In the genomic region with DNA sequence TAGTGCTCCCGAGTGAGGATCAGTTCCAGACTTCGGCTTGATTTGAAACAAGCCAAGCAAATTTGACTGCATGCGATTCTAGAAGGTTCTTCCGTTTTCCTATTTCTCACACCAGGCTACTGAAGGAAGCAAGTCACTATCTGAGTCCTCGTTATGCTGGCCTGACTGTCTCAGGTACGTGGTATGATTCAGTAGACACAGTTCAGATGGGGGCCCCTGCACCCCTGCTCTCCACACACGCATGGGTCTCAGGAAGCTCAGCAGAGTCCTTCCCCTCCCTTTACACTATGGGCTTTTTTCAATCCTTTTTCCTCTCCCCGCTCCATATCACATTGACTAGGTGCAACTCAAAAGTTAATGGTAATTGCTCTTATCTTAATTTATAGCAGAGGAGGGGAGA, we compare ENCODE assay signal across 28 mouse cellular contexts.
DNase-seq lines count a peak whose midpoint lies in the region; ATAC-seq lines count a peak whose summit lies in the region.
"Had no signal": no experiment of that assay in that cellular context is flagged by ENCODE, and none has a peak within 500 bp of the region (broad histone marks: within the 10 kb centered on the region; RNA-seq: fewer than 3 reads in every experiment).

No protein-coding gene starts in this region.

- 55% methylated on average over 8 of the region's 8 CpGs for WGBS in embryonic facial prominence, embryonic 13.5 days
- 87% methylated on average over 8 of the region's 8 CpGs for WGBS in embryonic facial prominence, embryonic 10.5 days
- 67% methylated on average over 8 of the region's 8 CpGs for WGBS in heart, embryonic 12.5 days
- 65% methylated on average over 8 of the region's 8 CpGs for WGBS in midbrain, embryonic 16.5 days
- 65% methylated on average over 8 of the region's 8 CpGs for WGBS in midbrain, embryonic 14.5 days

- DNase-seq in embryonic facial prominence, embryonic 10.5 days (ENCODE audit: low spot score): no peak
- DNase-seq in heart, adult 11 months: peak; percentile 72
- no peak for DNase-seq in midbrain, embryonic 14.5 days
- no peak for DNase-seq in testis, postnatal 14 days (ENCODE audit: low spot score)
- DNase-seq in thymus, postnatal 4 days: no peak
- DNase-seq: adrenal gland, adult 8-10 months; cerebellum, adult 2 months; cerebellum, postnatal 14 days; gastrocnemius, postnatal 25 days; heart, adult 18-20 months; heart, postnatal 4 days; kidney, adult 18-20 months; kidney, postnatal 36 days; layer of hippocampus, postnatal 36 days; left cerebral cortex, postnatal 4 days; liver, postnatal 0 days; lung, postnatal 36 days; spleen, adult 18-20 months; thymus, adult 18-20 months; thymus, postnatal 25 days had no signal

- H3K27ac ChIP-seq in embryonic facial prominence, embryonic 13.5 days: peak overlapping the region; percentile 64
- H3K27ac ChIP-seq in embryonic facial prominence, embryonic 10.5 days (replicated peaks): no peak overlapping the region
- H3K27ac ChIP-seq in heart, embryonic 12.5 days (ENCODE audit: poor library complexity, severe bottlenecking): no peak overlapping the region
- peak overlapping the region; percentile 23 for H3K27ac ChIP-seq in midbrain, embryonic 16.5 days (ENCODE audit: low read length)
- no peak overlapping the region for H3K27ac ChIP-seq in midbrain, embryonic 14.5 days (replicated peaks; ENCODE audit: low read depth, low read length)
- H3K27ac ChIP-seq: hindbrain, embryonic 14.5 days; liver, embryonic 12.5 days had no signal

- H3K4me1 ChIP-seq in embryonic facial prominence, embryonic 13.5 days: peaks cover 22% of the 10 kb centered on the region
- peaks cover 6% of the 10 kb centered on the region for H3K4me1 ChIP-seq in embryonic facial prominence, embryonic 10.5 days
- H3K4me1 ChIP-seq in heart, embryonic 12.5 days (replicated peaks): peaks cover 10% of the 10 kb centered on the region; the same call in 1 of the 2 replicates
- H3K4me1 ChIP-seq in midbrain, embryonic 16.5 days (ENCODE audit: control insufficient read depth, insufficient read depth, low read length): peaks cover 7% of the 10 kb centered on the region
- peaks cover 3% of the 10 kb centered on the region; the same call in 1 of the 2 replicates for H3K4me1 ChIP-seq in midbrain, embryonic 14.5 days (ENCODE audit: control insufficient read depth, insufficient read depth, low read length)
- H3K4me1 ChIP-seq: liver, embryonic 12.5 days had no signal

- H3K4me3 ChIP-seq in embryonic facial prominence, embryonic 13.5 days: no peak overlapping the region
- no peak overlapping the region for H3K4me3 ChIP-seq in embryonic facial prominence, embryonic 10.5 days
- no peak overlapping the region for H3K4me3 ChIP-seq in heart, embryonic 12.5 days
- no peak overlapping the region for H3K4me3 ChIP-seq in midbrain, embryonic 16.5 days (ENCODE audit: low read depth, low read length)
- no peak overlapping the region for H3K4me3 ChIP-seq in midbrain, embryonic 14.5 days (replicated peaks; ENCODE audit: low read depth, low read length)
- H3K4me3 ChIP-seq: liver, embryonic 12.5 days had no signal

- ATAC-seq in embryonic facial prominence, embryonic 13.5 days (ENCODE audit: insufficient number of reproducible peaks, insufficient read depth, low FRiP score, low TSS enrichment, low read depth): no peak
- ATAC-seq in heart, embryonic 12.5 days (ENCODE audit: insufficient number of reproducible peaks, low FRiP score): no peak
- peak; percentile 46; the same call in 1 of the 2 replicates for ATAC-seq in midbrain, embryonic 16.5 days
- ATAC-seq in midbrain, embryonic 14.5 days (ENCODE audit: low FRiP score, low TSS enrichment): no peak
- ATAC-seq: inflammation-experienced regulatory T-cells, adult 6 months; liver, embryonic 12.5 days; liver, postnatal 0 days had no signal

- no peaks in the 10 kb centered on the region; the same call in 1 of the 2 replicates for H3K36me3 ChIP-seq in embryonic facial prominence, embryonic 13.5 days
- no peaks in the 10 kb centered on the region; the same call in 1 of the 2 replicates for H3K36me3 ChIP-seq in embryonic facial prominence, embryonic 10.5 days (replicated peaks)
- H3K36me3 ChIP-seq in heart, embryonic 12.5 days: no peaks in the 10 kb centered on the region
- no peaks in the 10 kb centered on the region for H3K36me3 ChIP-seq in midbrain, embryonic 16.5 days (ENCODE audit: control insufficient read depth, insufficient read depth, low read length)
- no peaks in the 10 kb centered on the region for H3K36me3 ChIP-seq in midbrain, embryonic 14.5 days (ENCODE audit: control insufficient read depth, insufficient read depth, low read length)
- H3K36me3 ChIP-seq: liver, embryonic 12.5 days had no signal

- H3K9me3 ChIP-seq in embryonic facial prominence, embryonic 13.5 days: no peaks in the 10 kb centered on the region
- H3K9me3 ChIP-seq in embryonic facial prominence, embryonic 10.5 days: no peaks in the 10 kb centered on the region
- no peaks in the 10 kb centered on the region for H3K9me3 ChIP-seq in heart, embryonic 12.5 days (replicated peaks)
- H3K9me3 ChIP-seq in midbrain, embryonic 16.5 days (replicated peaks; ENCODE audit: control insufficient read depth, low read length, poor library complexity, severe bottlenecking): no peaks in the 10 kb centered on the region
- no peaks in the 10 kb centered on the region for H3K9me3 ChIP-seq in midbrain, embryonic 14.5 days (ENCODE audit: control insufficient read depth, low read length)
- H3K9me3 ChIP-seq: liver, embryonic 12.5 days had no signal

- H3K9ac ChIP-seq in embryonic facial prominence, embryonic 13.5 days: no peak overlapping the region
- H3K9ac ChIP-seq in heart, embryonic 12.5 days: no peak overlapping the region
- no peak overlapping the region for H3K9ac ChIP-seq in midbrain, embryonic 16.5 days (ENCODE audit: low read depth, low read length)
- H3K9ac ChIP-seq in midbrain, embryonic 14.5 days (replicated peaks; ENCODE audit: low read length): no peak overlapping the region
- H3K9ac ChIP-seq: hindbrain, embryonic 14.5 days; liver, embryonic 12.5 days; liver, postnatal 0 days had no signal

- no peaks in the 10 kb centered on the region for H3K27me3 ChIP-seq in embryonic facial prominence, embryonic 13.5 days
- no peaks in the 10 kb centered on the region; the same call in 1 of the 2 replicates for H3K27me3 ChIP-seq in embryonic facial prominence, embryonic 10.5 days (replicated peaks; ENCODE audit: low read depth, poor library complexity, severe bottlenecking)
- no peaks in the 10 kb centered on the region for H3K27me3 ChIP-seq in heart, embryonic 12.5 days (replicated peaks)
- H3K27me3 ChIP-seq in midbrain, embryonic 16.5 days (ENCODE audit: control insufficient read depth, insufficient read depth, low read depth, low read length): no peaks in the 10 kb centered on the region
- H3K27me3 ChIP-seq in midbrain, embryonic 14.5 days (ENCODE audit: control insufficient read depth, insufficient read depth, low read length): no peaks in the 10 kb centered on the region
- H3K27me3 ChIP-seq: CH12.LX had no signal

- H3K4me2 ChIP-seq in embryonic facial prominence, embryonic 13.5 days: no peak overlapping the region
- no peak overlapping the region for H3K4me2 ChIP-seq in heart, embryonic 12.5 days
- H3K4me2 ChIP-seq in midbrain, embryonic 16.5 days (ENCODE audit: low read length): no peak overlapping the region
- no peak overlapping the region for H3K4me2 ChIP-seq in midbrain, embryonic 14.5 days (ENCODE audit: low read length)
- H3K4me2 ChIP-seq: heart, embryonic 11.5 days; hindbrain, embryonic 14.5 days; liver, embryonic 12.5 days had no signal

Comparison
In these comparisons a context has a peak if more than half of its experiments do, and no peak if none do; other contexts are left out.
1. H3K27ac ChIP-seq: peak in embryonic facial prominence, embryonic 13.5 days (single experiment) and midbrain, embryonic 16.5 days (single experiment); none in embryonic facial prominence, embryonic 10.5 days (single experiment), heart, embryonic 12.5 days (single experiment) and midbrain, embryonic 14.5 days (single experiment).